Mouse (Mus musculus) ES-E14 (cell line): ENCODE measurements around the gene Slitrk3. TPM values are rescaled to one million over a fixed set of nuclear protein-coding genes. Genes with fewer than 3 reads are reported as not detected.

ENCODE experiments used
- DNase-seq: peaks from one replicate; pipeline ENCODE4 v3.0.0-alpha.2; 2013; ENCODE audit warnings: low read depth, low spot score
- H3K27ac ChIP-seq: 2 replicates; pipeline ENCODE4 v1.5.1; 2012; ENCODE audit warnings: low read depth, mild to moderate bottlenecking, low read length, moderate library complexity, mixed read lengths; ENCODE audit not compliant: poor library complexity, insufficient read depth, severe bottlenecking
- H3K36me3 ChIP-seq: 2 replicates; pipeline ENCODE4 v1.6.1; 2012; ENCODE audit warnings: mild to moderate bottlenecking, low read length, moderate library complexity, mixed read lengths; ENCODE audit not compliant: control insufficient read depth, poor library complexity, insufficient read depth, severe bottlenecking
- H3K4me1 ChIP-seq, 2 experiments: fragments of 150-350 bp in 1 of 2; sonication (generic) in 1 of 2; 2 replicates each; pipeline ENCODE4 v1.6.1; 2012; ENCODE audit warnings: low read length in 2 of 2, mild to moderate bottlenecking in 1 of 2, mixed read lengths in 1 of 2; ENCODE audit not compliant: control insufficient read depth in 2 of 2, insufficient read depth in 2 of 2, poor library complexity in 1 of 2
- H3K4me3 ChIP-seq, 2 experiments: fragments of 150-350 bp in 1 of 2; sonication (generic) in 1 of 2; 2 replicates each; pipeline ENCODE4 v1.5.1; 2012; ENCODE audit warnings: low read length in 2 of 2, low read depth in 1 of 2, mild to moderate bottlenecking in 1 of 2, mixed read lengths in 1 of 2; ENCODE audit not compliant: insufficient read depth in 1 of 2, poor library complexity in 1 of 2, severe bottlenecking in 1 of 2
- H3K9ac ChIP-seq: 2 replicates; pipeline ENCODE4 v1.6.1; 2012; ENCODE audit warnings: low read depth, mild to moderate bottlenecking, low read length, mixed read lengths; ENCODE audit not compliant: poor library complexity, insufficient read depth, severe bottlenecking
- H3K9me3 ChIP-seq: fragments of 150-350 bp; sonication (generic); 2 replicates; pipeline ENCODE4 v1.6.1; 2012; ENCODE audit warnings: low read depth, mild to moderate bottlenecking, low read length; ENCODE audit not compliant: control insufficient read depth, insufficient read depth
- CHD2 ChIP-seq: IDR thresholded peaks from 2 replicates; pipeline ENCODE4 v1.6.1; 2014; ENCODE audit warnings: mild to moderate bottlenecking, low read depth, low read length, inconsistent platforms
- HCFC1 ChIP-seq: IDR thresholded peaks from 2 replicates; pipeline ENCODE4 v1.6.1; 2012; ENCODE audit warnings: low read length, inconsistent platforms, borderline replicate concordance; ENCODE audit not compliant: insufficient read depth
- MAFK ChIP-seq: IDR thresholded peaks from 2 replicates; pipeline ENCODE4 v1.6.1; 2014; ENCODE audit warnings: mild to moderate bottlenecking, low read depth, low read length, inconsistent platforms; ENCODE audit not compliant: insufficient read depth
- ZC3H11A ChIP-seq: IDR thresholded peaks from 2 replicates; pipeline ENCODE4 v1.6.1; 2012; ENCODE audit warnings: low read depth, mild to moderate bottlenecking, inconsistent platforms, low read length, borderline replicate concordance
- ZNF384 ChIP-seq: IDR thresholded peaks from 2 replicates; pipeline ENCODE4 v1.6.1; 2012; ENCODE audit warnings: low read depth, low read length, inconsistent platforms
- in situ Hi-C, 2 experiments: fragments of 600-800 bp; cut with MboI; formaldehyde crosslinking; loops; one replicate each; pipeline ENCODE4 v1.15.1; 2025; ENCODE audit warnings: low sequenced_read_pairs in 2 of 2, inconsistent platforms in 1 of 2; ENCODE audit not compliant: unreplicated experiment in 2 of 2
- total RNA-seq: library from RNA; depleted of rRNA; stranded (reverse); fragments of 300-350 nt; gene quantifications from 2 replicates; pipeline ENCODE4 v1.2.3, GENCODE M21; 2012; rRNA removed

Gene Slitrk3
- total RNA-seq, 1 experiment: 0.04 TPM

DNA sequence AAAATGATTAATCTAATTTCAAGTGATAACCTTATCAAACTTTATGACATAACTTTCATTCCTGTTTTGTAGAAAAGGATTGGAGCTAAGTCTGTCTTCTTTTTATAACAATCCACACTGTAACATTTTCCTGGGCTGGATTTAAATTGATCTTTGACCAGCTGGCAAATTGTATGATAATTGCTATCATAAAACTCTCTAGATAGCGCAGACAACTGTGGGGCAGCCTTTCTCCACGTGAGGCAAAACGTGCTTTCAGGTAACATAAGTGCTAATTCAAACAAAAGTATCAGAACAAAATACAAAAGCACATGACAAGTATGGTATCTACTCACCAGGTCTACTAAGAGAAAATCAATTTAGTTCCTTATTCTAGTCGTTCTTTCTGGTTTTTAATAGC, 60.1 kb downstream of the Slitrk3 start:
- Histone ChIP-seq H3K4me3 (no peak overlapping the region), H3K27ac (no peak overlapping the region)
- TF ChIP-seq MAFK (no peak), CHD2 (no peak), ZNF384 (no peak), ZC3H11A (no peak), HCFC1 (no peak)

More for the DNA sequence above, 60.1 kb downstream of the Slitrk3 start:
- in situ Hi-C loops: no loop called here
- Histone ChIP-seq H3K36me3 (no peaks in the 10 kb centered on the region), H3K9me3 (no peaks in the 10 kb centered on the region), H3K4me1 (no peaks in the 10 kb centered on the region), H3K9ac (no peak overlapping the region)
- no peak for DNase-seq

Other genes with a start within 250 kb of the Slitrk3 start
- gene Sis, start 89.9 kb downstream of the Slitrk3 start, total RNA-seq: not detected in 2 replicates